Mouse (Mus musculus) mouse embryonic stem cell (cell line): Measurements from ENCODE around the gene Gm10300.

Experiments used
- in situ Hi-C, 2 experiments: fragments of 300-500 bp; cut with MboI; formaldehyde crosslinking; loops; 1 replicate in 1 of 2; 3 replicates in 1 of 2; pipeline ENCODE4 v1.14.3; 2019 to 2020; ENCODE audit warnings: low sequenced_read_pairs in 2 of 2, low pct_unique_long_range_greater_than_20kb in 1 of 2, mixed read lengths in 1 of 2; ENCODE audit not compliant: unreplicated experiment in 1 of 2

Gm10300 gene

GRCm38 (mm10) chr4:132121674-132122073, 47.2 kb downstream of the Gm10300 start:
- in situ Hi-C loops, result no loop called here

GRCm38 (mm10) chr4:132123166-132123565, 48.7 kb downstream of the Gm10300 start:
- in situ Hi-C loops, result no loop called here
